Mouse (Mus musculus): ENCODE measurements around the gene Ipcef1.

Ipcef1 gene

DNA sequence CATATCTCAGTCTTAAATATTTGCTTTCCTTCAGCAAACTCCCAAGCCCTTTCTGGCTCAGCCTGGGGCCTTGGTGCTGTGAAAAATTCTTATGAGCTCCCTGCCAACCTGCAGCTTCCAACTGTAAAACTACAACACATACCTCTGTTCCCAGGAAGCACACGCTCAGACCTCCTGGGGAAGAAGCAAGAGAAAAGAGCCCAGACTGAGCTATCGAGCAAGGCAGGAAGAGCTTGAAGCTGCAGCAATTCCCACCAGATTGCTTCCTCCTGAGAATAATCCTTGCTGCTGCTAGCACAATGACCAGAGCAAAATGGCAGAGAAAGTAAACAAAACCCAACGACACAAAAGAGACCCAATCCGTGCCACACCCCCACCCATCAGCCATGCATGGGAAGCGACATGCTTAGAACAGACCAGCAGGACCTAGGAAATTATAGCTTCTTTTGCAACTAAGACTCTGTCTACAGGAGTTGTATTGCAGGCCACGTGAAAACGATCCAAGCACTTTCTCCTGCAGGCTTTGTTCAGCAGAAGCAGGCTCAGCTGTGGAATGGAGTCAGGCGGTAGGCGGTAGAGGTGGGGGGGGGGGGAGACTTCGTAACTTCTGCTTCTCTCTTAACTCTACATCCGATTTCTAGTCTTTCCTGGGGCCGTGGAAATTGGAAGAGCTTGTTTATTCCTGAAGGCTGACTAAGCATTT lies at the start of gene Ipcef1:
TSS of gene Ipcef1 (minus strand) at position 164 of the 703 bp plus-strand sequence.
- DNase-seq (ENCODE audit: low spot score in 2 of 2), result no peak

DNA sequence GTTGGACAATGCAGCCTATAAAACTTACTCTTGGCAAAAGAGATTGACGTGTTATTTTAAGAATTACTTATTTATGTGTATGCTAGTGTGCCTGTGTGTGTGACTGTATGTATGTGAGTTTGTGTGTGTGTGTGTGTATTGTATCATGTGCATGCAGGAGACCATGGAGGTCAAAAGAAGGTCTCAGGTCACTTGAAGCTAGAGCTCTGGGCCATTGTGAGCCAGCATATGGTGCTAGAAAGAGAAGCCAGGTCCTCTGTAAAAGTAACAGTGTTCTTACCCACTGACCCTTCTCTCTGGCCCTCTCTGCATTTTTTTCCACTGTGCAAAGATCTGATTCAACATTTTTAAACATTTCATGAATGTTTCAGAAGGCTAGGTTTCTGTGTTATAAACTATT lies 25.7 kb upstream of the Ipcef1 start:
- no peak for DNase-seq (ENCODE audit: low spot score in 2 of 2)

DNA sequence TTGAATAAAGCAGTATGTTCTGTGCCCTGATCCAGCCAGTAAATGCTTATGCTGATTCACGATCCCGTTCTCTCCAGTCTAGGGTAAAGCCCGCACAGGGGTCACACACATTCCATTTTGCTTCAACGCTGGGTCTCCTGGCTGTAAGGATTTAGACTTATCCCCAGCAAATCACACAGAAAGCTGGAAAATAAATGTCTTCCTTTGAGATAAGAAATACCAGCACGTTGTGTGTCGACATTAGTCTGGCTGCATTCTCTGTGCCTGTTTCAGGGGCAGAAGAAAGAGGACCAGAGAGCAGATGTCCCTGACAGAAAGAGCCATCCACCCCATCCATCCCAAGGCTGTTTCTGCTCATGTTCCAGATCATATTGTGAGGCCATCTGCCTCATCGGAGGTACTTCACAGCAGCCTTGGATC lies 25.1 kb upstream of the Ipcef1 start:
- DNase-seq (ENCODE audit: low spot score in 2 of 2), result no peak

DNA sequence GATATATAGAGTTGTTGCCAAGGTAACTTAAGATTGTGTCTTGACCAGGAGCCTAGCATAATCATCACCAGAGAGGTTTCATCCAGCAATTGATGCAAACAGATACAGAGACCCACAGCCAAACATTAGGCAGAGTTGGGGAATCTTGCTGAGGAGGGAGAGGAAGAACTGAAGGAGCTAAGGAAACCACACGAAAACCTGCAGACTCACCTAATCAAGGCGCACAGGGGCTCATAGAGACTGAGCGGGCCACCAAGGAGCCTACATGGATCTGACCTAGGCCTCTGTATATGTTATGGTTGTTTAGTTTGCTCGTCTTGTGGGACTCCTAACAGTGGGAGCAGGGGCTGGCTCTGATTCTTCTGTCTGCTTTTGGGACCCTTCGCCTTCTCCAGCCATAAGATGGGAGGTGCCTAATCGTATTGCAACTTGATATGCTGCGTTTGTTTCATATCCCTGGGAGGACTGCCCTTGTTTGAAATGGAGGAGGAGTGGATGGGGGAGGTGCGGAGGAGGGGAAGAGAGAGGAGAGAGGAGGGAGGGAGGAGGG lies 24.5 kb upstream of the Ipcef1 start:
- DNase-seq (ENCODE audit: low spot score in 2 of 2), result no peak

DNA sequence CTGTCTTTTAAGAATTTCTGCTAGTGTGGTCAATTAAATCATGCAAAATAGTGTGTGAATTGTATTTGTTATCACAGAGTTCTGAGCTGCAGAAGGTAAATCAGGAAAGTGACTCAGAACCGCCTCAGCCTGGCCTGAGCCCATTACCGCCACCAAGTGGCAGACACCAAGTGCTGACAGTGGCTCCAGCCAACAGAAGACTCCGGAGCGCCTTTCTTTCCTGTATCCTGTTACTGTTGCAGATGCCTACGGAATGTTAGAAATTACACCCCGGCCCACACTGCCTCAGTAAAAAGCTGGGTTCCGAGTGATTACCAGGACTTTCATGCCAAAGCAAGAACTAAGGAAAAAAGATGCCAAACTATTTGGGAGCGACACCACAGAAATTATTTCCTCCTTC lies 23.9 kb upstream of the Ipcef1 start:
- DNase-seq (ENCODE audit: low spot score in 2 of 2), result peak; percentile 61 to 77

DNA sequence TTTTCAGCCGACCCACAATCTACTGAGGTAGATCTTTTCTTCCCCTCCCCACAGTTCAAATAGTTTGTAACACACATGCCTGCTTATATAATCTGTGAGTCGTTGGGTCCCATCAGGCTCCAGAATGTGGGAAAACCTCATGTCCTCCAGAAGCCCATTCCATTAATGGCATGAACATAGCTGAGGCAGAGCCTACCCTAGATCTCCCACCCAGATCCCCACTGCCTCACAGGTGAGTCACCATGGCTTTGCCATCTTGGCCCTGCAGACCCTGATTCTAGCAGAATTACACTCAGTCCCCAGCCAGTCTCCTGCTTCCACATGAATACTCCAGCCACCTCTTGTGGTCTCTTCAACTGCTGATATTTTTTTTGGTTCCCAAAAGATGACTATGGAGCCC lies 23.4 kb upstream of the Ipcef1 start:
- no peak for DNase-seq (ENCODE audit: low spot score in 2 of 2)

DNA sequence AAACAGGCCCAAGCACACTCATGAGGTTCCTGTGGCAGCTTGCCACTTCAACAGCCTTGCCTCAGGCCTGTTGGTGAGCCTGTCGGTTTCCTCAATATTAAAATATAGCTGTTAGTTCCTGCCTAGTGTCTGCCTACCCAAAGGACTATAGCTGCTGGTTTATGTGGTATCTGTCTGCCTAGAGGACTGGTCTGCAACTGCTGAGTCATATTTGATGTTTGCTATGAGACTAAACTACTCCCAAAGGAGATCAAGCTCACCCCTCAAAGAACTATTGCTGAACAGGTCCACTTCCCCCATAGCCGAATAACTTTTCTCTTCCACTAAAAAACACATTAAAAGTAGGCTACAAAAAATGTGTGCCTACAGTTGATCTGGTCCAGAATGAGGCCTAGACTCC lies 22.0 kb upstream of the Ipcef1 start:
- DNase-seq (ENCODE audit: low spot score in 2 of 2), result no peak

DNA sequence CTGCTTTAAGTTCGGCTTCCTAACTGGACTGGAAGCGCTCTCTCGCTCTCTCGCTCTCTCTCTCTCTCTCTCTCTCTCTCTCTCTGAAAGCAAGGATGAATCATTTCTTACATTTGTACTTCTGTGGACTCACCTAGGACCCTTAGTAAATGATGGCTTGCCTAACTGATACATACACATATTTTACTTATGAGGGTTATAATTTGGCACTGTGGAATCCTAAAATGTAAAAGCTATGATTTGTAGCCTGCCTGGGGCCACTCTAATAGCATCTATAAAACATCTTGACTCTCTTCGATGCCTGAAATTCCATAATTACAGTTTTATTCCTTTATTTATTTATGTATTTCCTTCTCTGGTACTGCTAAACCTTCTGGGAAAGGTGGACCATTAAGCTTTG lies 18.6 kb upstream of the Ipcef1 start:
- no peak for DNase-seq (ENCODE audit: low spot score in 2 of 2)

DNA sequence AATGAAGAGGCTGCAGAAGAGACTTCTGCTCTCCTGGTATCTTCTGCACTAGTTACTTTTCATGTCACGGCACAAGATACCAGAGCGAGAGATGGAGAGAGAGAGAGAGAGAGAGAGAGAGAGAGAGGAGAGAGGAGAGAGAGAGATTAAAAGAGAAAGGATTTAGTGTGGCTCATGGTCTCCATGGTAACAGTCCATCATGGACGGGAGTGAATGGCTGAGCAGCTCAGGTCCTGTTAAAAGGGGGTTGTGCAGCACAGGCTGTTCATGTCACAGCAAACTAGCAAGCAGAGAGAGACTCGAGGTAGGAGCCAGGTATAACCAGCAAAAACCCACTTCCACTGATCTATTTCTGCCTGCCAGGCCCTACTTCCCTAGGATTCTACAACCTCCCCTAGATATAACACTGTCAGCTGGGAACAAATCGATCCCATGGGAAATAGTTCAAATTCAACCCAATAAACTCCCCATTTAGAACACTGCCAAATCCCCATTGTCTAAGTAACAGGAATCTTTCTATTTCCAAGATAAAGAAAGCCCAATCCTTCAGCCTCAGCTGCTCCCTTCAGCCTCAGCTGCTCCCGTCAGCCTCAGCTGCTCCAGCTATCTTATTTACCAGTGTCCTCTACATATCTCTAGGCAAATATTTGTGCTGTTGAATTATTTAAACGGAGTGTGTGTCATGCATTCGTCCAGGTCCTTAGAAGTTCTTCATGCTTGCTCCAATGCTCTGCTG lies 18.0 kb upstream of the Ipcef1 start:
- DNase-seq (ENCODE audit: low spot score in 2 of 2), result no peak

DNA sequence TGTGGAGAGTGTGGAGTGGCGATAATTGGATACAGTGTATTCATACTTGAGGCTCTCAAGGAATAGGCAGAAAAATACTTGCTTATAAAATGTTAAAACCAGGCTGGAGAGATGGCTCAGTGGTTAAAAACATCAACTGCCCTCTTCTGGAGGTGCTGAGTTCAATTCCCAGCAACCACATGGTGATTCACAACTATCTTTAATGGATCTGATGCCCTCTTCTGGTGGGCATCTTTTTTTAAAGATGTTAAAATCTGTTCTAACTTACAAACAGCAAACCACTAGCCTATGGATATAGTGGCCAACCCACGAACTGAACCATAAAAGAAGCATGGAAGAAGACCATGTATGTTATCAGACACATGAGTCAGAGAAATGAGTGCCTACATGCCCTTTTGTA lies 16.8 kb upstream of the Ipcef1 start:
- no peak for DNase-seq (ENCODE audit: low spot score in 2 of 2)

DNA sequence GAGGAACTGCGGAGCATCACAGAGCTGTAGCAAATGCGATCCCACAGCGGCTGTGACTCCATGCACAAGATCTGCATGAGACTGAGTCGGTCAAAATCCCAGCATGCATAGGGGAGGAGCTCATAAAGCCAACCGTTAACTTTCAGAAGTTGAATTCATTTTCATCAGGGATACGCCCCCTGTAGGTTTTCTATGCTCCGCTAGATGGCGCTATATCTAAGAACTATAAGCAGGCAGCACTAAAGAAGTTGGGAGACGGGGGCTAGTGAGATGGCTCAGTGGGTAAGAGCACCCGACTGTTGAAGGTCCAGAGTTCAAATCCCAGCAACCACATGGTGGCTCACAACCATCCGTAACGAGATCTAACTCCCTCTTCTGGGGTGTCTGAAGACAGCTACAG lies 16.3 kb upstream of the Ipcef1 start:
- DNase-seq (ENCODE audit: low spot score in 2 of 2), result no peak

DNA sequence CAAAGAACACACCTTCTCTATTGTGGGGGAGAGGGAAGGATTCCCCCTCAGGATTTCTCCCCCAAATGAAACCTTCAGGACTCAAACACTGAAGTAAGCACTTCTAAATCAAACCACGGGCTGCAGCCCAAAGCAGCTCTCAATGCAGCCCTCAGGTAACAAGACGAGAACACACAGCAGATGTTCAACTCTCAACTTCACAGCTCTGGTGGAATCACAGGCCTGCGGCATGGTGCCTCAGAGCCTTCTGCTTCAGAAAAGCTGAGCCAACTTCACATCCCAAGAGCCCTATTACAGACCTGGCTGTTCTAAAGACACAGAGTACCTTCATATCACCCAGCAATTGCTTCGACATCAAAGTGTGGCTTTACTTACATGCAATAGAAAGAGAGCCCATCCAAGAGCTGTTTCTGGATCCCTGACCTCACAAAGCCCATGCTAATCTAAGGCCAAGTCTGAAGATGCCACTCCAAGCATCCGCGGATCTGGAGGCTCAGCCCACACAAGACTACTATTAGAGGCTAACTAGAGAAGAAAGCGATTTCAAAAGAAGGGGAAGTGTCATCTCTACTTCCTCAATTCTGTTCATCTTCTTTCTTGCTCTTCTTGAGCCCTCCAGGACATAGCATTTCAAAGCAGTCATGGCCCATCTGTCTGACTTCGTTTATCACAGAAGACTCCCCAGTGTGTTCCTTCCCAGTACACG lies 11.6 kb upstream of the Ipcef1 start:
- no peak for DNase-seq (ENCODE audit: low spot score in 2 of 2)

DNA sequence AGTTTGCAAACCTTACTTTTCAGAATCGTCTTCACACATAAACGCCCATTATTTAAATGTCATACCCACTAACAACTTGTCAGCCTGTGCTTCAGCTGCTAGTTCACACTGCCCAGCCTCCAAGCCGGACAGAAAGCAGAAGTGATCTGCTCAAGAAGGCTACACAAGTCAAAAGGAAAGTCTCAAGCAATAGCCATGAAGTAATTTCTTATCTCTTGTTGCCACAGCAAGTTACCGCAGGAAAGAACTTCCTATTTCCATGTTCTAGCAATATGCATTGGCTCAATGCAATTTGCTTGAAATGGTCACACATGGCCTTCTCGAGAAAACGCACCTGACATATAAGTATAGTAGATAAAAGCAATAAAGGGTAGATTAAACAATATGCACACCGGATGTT lies 10.7 kb upstream of the Ipcef1 start:
- DNase-seq (ENCODE audit: low spot score in 2 of 2), result peak in 1 of 2 experiments; percentile 24

DNA sequence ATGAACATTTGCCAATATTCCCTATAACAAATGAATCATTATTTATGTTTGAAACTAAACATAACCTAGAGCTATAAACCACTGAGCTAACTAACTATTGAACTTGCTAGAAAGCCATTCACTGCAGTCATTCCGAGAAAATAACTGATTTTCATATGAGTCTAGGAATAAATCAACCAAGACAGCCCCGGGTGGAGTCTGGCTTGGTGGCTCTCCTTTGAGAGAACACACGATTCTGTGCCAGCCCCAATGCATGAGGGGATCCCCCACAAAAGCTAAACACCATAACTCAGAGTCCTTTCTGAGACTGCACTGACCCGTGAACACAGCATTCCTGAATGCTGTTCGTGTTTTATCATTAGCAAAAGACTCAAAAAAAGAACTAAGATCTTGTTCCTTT lies 8.0 kb upstream of the Ipcef1 start:
- DNase-seq (ENCODE audit: low spot score in 2 of 2), result no peak

DNA sequence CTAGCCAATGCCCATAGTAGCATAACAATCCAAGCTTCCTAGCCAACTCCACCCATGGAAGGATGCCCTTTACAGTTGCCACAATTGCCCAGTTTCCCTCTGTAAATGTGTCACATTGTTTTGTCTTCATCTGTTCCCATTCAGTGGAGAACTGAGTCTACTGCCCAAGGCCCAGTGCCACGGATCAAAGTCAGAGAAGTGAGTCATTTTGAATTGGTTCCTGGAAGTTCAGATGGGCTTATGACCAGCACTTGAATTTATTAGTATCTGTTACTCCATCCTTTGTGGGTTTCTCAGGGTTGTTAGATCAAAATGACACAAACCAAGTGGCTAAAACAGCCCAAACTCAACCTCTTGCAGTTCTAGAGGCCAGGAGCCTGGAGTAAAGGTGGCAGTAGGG lies 5.3 kb upstream of the Ipcef1 start:
- DNase-seq (ENCODE audit: low spot score in 2 of 2), result no peak

DNA sequence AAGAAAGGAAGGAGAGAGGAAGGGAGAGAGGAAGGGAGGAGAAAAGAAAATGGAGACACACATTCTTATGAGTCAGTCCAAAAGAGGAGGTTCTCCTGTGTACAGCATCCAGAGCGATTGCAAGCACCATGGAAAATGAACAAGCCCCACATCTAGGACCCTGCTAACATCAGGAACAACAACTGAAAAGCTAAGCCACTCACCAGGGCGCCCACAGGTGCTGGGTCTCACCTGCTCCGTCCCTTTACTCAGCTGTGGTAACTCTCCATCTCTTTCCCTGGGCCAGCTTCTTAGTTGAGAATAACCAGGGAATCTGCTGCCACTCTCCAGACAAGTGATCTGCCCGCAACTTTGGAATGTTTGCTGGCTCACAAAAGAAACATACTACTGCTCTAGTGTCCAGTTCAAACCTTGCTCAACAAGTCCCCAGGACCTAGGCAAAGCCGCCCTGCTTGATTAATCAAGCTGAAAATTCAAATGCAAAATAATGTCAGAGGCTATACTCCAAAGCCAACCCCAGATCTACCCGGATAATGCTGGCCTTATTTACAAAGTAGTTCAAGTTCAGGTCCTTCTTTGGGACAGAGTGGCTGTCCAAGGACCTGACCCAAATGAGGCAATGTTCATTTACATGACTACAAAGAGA lies 2.4 kb upstream of the Ipcef1 start:
- no peak for DNase-seq (ENCODE audit: low spot score in 2 of 2)

DNA sequence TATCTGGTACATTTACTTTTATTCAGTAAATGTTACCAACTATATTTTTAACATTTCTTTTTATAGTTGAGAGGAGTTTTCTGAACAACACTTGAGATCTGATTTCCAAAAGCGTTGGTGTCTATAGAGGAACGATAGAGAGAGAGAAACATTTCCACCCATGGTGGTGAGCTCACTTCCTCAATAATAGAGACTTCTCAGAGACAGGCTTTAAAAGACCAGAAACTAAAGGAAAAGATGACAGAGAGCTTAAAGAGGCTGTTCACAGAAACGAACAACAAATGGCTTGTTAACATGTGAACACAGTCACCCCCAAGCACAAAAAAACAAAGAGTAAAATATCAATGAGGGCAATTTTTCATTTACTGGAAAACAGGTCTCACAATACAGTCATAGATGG lies 2.4 kb downstream of the Ipcef1 start:
- no peak for DNase-seq (ENCODE audit: low spot score in 2 of 2)

DNA sequence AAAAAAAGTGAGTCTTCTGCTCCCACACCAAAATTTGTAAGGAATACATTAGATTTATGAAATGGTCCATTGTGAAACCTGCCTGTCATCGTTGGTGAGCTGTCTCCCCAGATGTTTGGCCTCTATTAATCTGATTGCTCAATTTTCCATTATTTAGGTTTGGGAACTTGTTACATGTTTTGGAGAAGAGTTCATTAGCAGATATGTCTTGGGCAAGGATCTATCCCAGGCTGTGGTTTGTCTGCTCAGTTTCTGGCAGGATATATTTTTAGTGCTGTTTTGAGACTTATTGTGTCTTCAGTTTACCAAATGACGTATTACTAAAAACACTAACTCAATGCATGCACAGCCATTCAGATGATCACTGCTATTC lies 4.4 kb downstream of the Ipcef1 start:
- no peak for DNase-seq (ENCODE audit: low spot score in 2 of 2)

DNA sequence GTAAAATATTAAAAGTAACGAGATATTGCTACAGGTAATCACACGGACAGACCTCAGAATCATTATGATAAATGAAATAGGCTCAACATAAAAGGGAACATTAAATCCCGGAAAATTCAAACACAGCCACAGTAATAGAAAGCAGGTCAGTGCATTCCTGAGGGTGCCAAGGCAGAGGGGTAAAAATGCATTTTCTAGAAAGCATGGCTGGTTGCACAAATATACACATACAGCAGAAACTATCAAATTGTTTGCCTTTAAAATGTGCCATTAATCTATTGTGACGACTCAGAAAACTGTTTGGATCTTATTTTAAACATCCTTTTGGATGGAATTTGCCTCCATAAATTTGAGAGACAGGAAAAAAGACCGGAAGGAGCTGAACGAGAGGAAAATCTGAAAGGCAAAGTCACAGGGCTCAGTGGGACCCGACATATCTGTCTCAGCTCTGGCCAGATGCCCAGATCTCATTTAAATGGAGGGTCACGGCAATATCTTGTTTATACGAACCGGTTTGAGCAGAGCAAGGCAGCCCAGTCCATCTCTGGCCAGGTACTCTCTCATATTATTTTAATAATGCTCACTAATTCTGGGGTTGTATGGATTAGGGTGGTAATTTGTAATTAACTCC lies 4.9 kb downstream of the Ipcef1 start:
- DNase-seq (ENCODE audit: low spot score in 2 of 2), result no peak

DNA sequence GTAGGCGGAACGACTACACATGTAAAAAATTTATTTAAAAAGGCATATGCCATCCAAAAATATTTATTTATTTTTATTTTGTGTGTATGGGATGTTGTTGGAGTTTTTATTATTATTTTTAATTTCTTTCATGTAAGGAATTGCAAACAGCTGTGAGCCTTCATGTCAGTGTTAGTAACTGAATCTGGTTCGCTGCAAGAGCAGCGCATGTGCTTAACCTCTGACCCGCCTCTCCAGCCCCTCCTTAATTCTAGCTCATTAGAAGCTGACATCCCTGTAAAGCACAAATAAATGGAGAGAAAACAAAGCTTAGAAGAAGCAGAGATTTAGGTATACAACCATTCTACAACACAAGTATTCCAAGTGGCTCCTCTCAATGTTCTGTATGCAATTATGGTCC lies 8.4 kb downstream of the Ipcef1 start:
- DNase-seq (ENCODE audit: low spot score in 2 of 2), result no peak

DNA sequence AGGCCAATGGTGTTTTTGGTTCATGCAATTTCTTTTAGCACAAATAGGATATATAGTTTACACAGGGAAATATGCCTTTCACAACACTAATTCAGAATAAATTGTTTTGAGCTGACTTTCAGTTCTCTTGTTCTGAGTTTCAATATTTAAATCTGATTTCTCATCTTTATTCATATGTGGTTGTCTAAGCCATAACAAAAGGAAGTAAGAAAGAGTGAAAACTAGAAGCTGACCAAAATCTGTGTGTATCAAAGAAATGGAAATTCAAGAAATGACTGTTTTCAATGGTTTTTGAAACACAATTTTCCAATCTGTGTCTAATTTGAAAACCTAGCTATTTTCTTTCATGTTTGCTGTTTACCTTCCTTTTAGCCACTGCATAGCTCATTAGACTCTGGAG lies 11.2 kb downstream of the Ipcef1 start:
- DNase-seq (ENCODE audit: low spot score in 2 of 2), result no peak

DNA sequence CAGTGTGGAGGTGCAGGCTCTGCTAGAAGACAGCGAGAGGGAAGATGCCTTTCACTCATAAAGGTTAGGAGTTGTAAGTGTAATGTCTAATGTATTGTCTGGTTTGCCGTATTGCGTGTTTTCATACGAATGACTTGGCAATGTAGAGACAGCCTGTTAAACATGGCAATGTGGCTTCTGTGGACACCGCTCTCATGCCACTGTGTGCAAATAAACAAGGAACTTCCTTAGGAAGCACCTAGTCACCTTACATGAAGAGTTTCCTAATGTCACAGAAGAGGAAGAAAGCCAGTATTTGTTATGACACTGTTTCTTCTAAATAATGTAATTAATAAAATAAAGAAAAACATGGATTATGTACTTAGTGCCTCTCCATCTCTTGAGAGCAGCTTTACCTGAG lies 15.1 kb downstream of the Ipcef1 start:
- DNase-seq (ENCODE audit: low spot score in 2 of 2), result no peak
